Mouse (Mus musculus): ENCODE measurements at regions not wholly inside any gene's neighbourhood (a gene's known extent, or its start where the extent isn't known, plus 50 kb on each side); places are given as distances from the start of the nearest gene placed in this dataset.

- Histone ChIP-seq H3K4me1 (ENCODE audit: control insufficient read depth, insufficient read depth, low read length) (no peaks in the 10 kb centered on the region), H3K27me3 (ENCODE audit: control insufficient read depth, insufficient read depth, low read length) (no peaks in the 10 kb centered on the region), H3K4me2 (ENCODE audit: low read depth, low read length) (no peak overlapping the region), H3K36me3 (ENCODE audit: control insufficient read depth, insufficient read depth, low read length) (no peaks in the 10 kb centered on the region), H3K9me3 (replicated peaks; ENCODE audit: control insufficient read depth, low read length) (no peaks in the 10 kb centered on the region), H3K27ac (ENCODE audit: low read length) (no peak overlapping the region), H3K9ac (ENCODE audit: low read length) (no peak overlapping the region), H3K4me3 (replicated peaks; ENCODE audit: low read length) (no peak overlapping the region)
- ATAC-seq (ENCODE audit: insufficient read depth, low FRiP score), result no peak
- WGBS, result 75% methylated on average over 8 of the region's 8 CpGs
These were observed 140.5 kb downstream of the Samd5 start for GRCm38 (mm10) chr10:9534552-9534951.

- WGBS, result 63% methylated on average over 2 of the region's 2 CpGs
- no peak overlapping the region for H3K9ac ChIP-seq (ENCODE audit: low read length)
- no peak overlapping the region for H3K27ac ChIP-seq (ENCODE audit: low read length)
- H3K4me1 ChIP-seq (ENCODE audit: control insufficient read depth, insufficient read depth, low read length), result no peaks in the 10 kb centered on the region
- no peak overlapping the region for H3K4me3 ChIP-seq (replicated peaks; ENCODE audit: low read length)
- no peaks in the 10 kb centered on the region for H3K9me3 ChIP-seq (replicated peaks; ENCODE audit: control insufficient read depth, low read length)
- ATAC-seq (ENCODE audit: insufficient read depth, low FRiP score), result no peak
- no peak overlapping the region for H3K4me2 ChIP-seq (ENCODE audit: low read depth, low read length)
- H3K27me3 ChIP-seq (ENCODE audit: control insufficient read depth, insufficient read depth, low read length), result no peaks in the 10 kb centered on the region
- no peaks in the 10 kb centered on the region for H3K36me3 ChIP-seq (ENCODE audit: control insufficient read depth, insufficient read depth, low read length)
These were observed 141.7 kb downstream of the Samd5 start for GRCm38 (mm10) chr10:9533283-9533682.

DNA sequence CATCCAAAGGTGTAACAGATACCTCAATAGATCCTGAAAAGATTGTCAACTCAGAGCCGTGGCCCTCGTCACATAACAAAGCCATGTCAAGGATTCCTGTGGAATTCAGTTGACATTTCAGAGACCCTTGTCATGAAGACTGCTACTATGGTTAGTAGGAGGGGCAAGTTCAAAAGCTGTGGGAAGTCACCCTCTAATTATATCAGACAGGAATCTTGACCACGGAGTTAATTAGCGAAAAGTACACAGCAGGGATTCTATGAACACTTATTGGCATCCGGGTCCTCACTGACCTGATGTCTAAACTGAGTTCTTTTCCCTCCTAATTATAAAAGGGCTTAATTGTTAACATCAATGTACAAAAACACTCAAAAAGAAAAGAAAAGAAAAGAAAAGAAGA is 143.1 kb downstream of the Samd5 start:
- Histone ChIP-seq H3K27me3 (ENCODE audit: control insufficient read depth, insufficient read depth, low read length) (no peaks in the 10 kb centered on the region), H3K4me3 (replicated peaks; ENCODE audit: low read length) (no peak overlapping the region), H3K36me3 (ENCODE audit: control insufficient read depth, insufficient read depth, low read length) (no peaks in the 10 kb centered on the region), H3K4me1 (ENCODE audit: control insufficient read depth, insufficient read depth, low read length) (no peaks in the 10 kb centered on the region), H3K9me3 (replicated peaks; ENCODE audit: control insufficient read depth, low read length) (no peaks in the 10 kb centered on the region), H3K27ac (ENCODE audit: low read length) (no peak overlapping the region), H3K4me2 (ENCODE audit: low read depth, low read length) (no peak overlapping the region), H3K9ac (ENCODE audit: low read length) (no peak overlapping the region)
- ATAC-seq (ENCODE audit: insufficient read depth, low FRiP score), result no peak
- 77% methylated on average over 5 of the region's 5 CpGs for WGBS

- Histone ChIP-seq H3K36me3 (ENCODE audit: control insufficient read depth, insufficient read depth, low read length) (no peaks in the 10 kb centered on the region), H3K27me3 (ENCODE audit: control insufficient read depth, insufficient read depth, low read length) (no peaks in the 10 kb centered on the region), H3K9ac (ENCODE audit: low read length) (no peak overlapping the region), H3K4me3 (replicated peaks; ENCODE audit: low read length) (no peak overlapping the region), H3K9me3 (replicated peaks; ENCODE audit: control insufficient read depth, low read length) (no peaks in the 10 kb centered on the region), H3K27ac (ENCODE audit: low read length) (no peak overlapping the region), H3K4me2 (ENCODE audit: low read depth, low read length) (no peak overlapping the region), H3K4me1 (ENCODE audit: control insufficient read depth, insufficient read depth, low read length) (no peaks in the 10 kb centered on the region)
- no peak for ATAC-seq (ENCODE audit: insufficient read depth, low FRiP score)
- 25% methylated on average over 7 of the region's 7 CpGs for WGBS
These were observed 145.6 kb downstream of the Samd5 start for GRCm38 (mm10) chr10:9529408-9529807.

DNA sequence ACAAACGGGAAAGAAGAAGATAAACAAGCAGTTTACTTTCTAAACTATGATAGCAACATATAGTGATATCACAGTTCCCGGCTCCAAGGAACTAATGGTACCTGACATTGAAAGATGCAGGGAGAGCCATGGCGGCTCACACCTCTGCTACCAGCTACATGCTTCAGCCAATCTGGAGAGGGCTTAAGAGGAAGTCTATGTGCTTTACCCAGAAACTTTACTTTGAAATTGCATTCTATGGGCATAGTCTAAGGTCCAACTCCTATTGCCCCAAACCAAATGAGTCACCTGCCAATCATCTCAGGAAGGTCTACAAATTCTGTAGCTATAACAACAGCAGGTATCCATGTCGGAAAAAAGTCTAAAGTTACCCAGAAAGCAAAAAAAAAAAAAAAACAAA is 146.9 kb downstream of the Samd5 start:
- no peak overlapping the region for H3K4me3 ChIP-seq (replicated peaks; ENCODE audit: low read length)
- no peak for ATAC-seq (ENCODE audit: insufficient read depth, low FRiP score)
- H3K27ac ChIP-seq (ENCODE audit: low read length), result no peak overlapping the region
- no peak overlapping the region for H3K4me2 ChIP-seq (ENCODE audit: low read depth, low read length)
- no peak overlapping the region for H3K9ac ChIP-seq (ENCODE audit: low read length)
- H3K9me3 ChIP-seq (replicated peaks; ENCODE audit: control insufficient read depth, low read length), result no peaks in the 10 kb centered on the region
- H3K4me1 ChIP-seq (ENCODE audit: control insufficient read depth, insufficient read depth, low read length), result no peaks in the 10 kb centered on the region
- H3K36me3 ChIP-seq (ENCODE audit: control insufficient read depth, insufficient read depth, low read length), result no peaks in the 10 kb centered on the region
- WGBS, result 63% methylated on average over 4 of the region's 4 CpGs
- H3K27me3 ChIP-seq (ENCODE audit: control insufficient read depth, insufficient read depth, low read length), result no peaks in the 10 kb centered on the region

DNA sequence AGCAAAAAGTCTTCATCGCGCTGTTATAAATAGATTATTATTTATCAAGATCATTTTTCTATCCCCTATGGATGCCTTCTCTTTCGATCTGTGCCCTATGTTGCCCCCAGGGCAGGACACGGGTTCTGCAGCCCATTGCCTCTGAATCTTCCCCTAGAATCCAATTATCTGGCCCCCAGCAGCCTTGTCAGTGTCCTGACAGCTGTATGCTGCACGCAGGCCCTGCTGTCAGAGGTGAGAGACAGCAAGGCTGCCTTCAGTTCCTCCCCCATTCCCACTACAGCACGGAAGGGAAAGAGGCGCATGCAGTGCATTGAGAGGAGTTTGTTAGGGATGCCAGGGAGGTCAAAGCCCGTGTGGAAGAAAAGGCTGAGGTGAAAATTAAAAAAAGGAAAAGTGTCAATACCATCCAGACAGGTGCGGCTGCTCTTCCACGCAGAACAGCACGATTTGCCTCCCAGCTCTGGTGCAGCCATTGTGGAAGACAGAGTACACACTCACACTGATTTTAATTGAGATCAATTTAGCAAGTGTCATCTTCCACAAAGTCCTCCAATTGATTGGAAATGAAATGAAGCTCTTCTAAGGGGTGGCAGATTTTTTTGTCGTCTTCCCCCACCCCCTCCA is 165.1 kb downstream of the Samd5 start:
- Histone ChIP-seq H3K36me3 (ENCODE audit: control insufficient read depth, insufficient read depth, low read length) (no peaks in the 10 kb centered on the region), H3K27me3 (ENCODE audit: control insufficient read depth, insufficient read depth, low read length) (no peaks in the 10 kb centered on the region), H3K9me3 (replicated peaks; ENCODE audit: control insufficient read depth, low read length) (no peaks in the 10 kb centered on the region), H3K27ac (ENCODE audit: low read length) (no peak overlapping the region), H3K9ac (ENCODE audit: low read length) (no peak overlapping the region), H3K4me2 (ENCODE audit: low read depth, low read length) (no peak overlapping the region), H3K4me1 (ENCODE audit: control insufficient read depth, insufficient read depth, low read length) (no peaks in the 10 kb centered on the region), H3K4me3 (replicated peaks; ENCODE audit: low read length) (no peak overlapping the region)
- 61% methylated on average over 12 of the region's 12 CpGs for WGBS
- no peak for ATAC-seq (ENCODE audit: insufficient read depth, low FRiP score)

DNA sequence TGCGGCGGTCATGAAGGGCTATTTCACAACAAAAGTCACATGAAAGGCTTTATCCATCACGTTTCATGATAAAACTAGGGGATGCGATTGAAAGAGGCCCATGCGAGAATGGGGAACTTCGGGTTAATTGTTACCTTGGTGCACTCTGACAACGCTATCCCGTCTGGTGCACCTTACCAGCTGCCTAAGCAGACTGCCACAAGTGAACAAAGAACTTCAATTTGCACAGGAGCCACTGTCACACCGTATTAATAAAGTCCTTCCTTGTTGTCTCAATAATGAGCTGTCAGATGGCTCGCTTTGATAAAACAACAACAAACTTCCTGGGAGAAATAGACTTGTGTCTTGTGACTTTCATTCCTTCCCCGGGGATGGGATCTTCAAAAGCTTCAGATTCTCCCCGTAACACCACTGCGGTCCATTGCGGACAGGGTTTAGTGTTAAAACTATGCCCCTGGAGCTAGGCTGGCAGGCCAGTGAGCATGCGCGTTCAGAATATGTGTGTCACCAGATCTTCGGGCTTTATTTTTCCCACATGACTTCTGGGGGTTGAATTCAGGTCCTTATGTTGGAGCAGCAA is 165.8 kb downstream of the Samd5 start:
- Histone ChIP-seq H3K4me1 (ENCODE audit: control insufficient read depth, insufficient read depth, low read length) (no peaks in the 10 kb centered on the region), H3K4me3 (replicated peaks; ENCODE audit: low read length) (no peak overlapping the region), H3K9me3 (replicated peaks; ENCODE audit: control insufficient read depth, low read length) (no peaks in the 10 kb centered on the region), H3K9ac (ENCODE audit: low read length) (no peak overlapping the region), H3K4me2 (ENCODE audit: low read depth, low read length) (no peak overlapping the region), H3K36me3 (ENCODE audit: control insufficient read depth, insufficient read depth, low read length) (no peaks in the 10 kb centered on the region), H3K27ac (ENCODE audit: low read length) (no peak overlapping the region), H3K27me3 (ENCODE audit: control insufficient read depth, insufficient read depth, low read length) (no peaks in the 10 kb centered on the region)
- ATAC-seq (ENCODE audit: insufficient read depth, low FRiP score), result no peak
- 62% methylated on average over 17 of the region's 17 CpGs for WGBS

DNA sequence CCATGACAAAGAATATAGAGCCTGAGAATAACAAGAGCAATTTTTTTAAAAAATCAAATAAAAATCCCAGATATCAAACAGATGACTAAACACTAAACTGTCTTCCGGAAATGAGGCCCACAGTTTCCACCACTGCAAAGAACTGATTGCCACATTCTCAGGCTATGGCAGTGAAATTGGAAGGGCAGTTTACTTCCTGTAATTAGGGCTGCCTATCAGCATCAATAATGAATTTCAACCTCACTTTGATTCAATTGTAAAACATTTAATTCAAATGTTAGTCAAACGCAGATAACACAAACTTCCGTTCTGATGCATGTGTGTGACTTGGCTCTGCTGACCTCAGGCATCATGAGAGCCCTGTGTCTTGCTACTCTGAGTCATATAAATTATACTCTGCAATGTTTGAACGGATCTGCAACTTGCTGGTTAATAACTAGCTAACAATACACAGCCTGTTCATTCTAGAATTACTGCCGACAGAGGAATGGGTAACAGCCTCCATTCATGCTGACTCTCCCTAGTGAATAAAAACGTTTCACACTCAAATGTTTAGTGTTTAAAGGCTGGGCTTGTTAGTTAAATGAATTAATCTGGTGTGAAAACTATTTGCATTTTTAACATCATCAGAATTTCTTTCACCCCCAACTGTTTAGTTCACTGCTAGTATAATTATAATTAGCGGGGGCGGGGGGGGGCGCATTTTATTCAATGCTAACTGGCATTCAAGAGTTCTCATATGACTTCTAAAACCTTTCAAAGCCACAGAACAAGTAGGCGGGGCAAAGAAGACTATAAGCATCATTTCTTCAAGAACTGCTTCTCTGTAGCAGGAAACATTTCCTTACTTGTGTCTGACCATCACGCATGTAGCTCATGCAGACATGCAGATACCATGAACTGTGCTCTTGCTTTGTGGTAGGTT is 171.2 kb downstream of the Samd5 start:
- Histone ChIP-seq H3K4me1 (ENCODE audit: control insufficient read depth, insufficient read depth, low read length) (peaks cover 2% of the 10 kb centered on the region; the same call in 1 of the 2 replicates), H3K36me3 (ENCODE audit: control insufficient read depth, insufficient read depth, low read length) (no peaks in the 10 kb centered on the region), H3K9ac (ENCODE audit: low read length) (no peak overlapping the region), H3K9me3 (replicated peaks; ENCODE audit: control insufficient read depth, low read length) (no peaks in the 10 kb centered on the region), H3K4me3 (replicated peaks; ENCODE audit: low read length) (no peak overlapping the region), H3K27me3 (ENCODE audit: control insufficient read depth, insufficient read depth, low read length) (no peaks in the 10 kb centered on the region), H3K27ac (ENCODE audit: low read length) (no peak overlapping the region), H3K4me2 (ENCODE audit: low read depth, low read length) (no peak overlapping the region)
- ATAC-seq (ENCODE audit: insufficient read depth, low FRiP score), result peak; percentile 66; the same call in 1 of the 2 replicates
- WGBS, result 59% methylated on average over 11 of the region's 11 CpGs

GRCm38 (mm10) chr10:9498550-9498949 is 176.5 kb downstream of the Samd5 start:
- H3K27ac ChIP-seq (ENCODE audit: low read length), result no peak overlapping the region

More at GRCm38 (mm10) chr10:9498550-9498949, 176.5 kb downstream of the Samd5 start:
- Histone ChIP-seq H3K36me3 (ENCODE audit: control insufficient read depth, insufficient read depth, low read length) (no peaks in the 10 kb centered on the region), H3K27me3 (ENCODE audit: control insufficient read depth, insufficient read depth, low read length) (no peaks in the 10 kb centered on the region), H3K9ac (ENCODE audit: low read length) (no peak overlapping the region), H3K4me1 (ENCODE audit: control insufficient read depth, insufficient read depth, low read length) (peaks cover 2% of the 10 kb centered on the region; the same call in 1 of the 2 replicates), H3K4me3 (replicated peaks; ENCODE audit: low read length) (no peak overlapping the region), H3K4me2 (ENCODE audit: low read depth, low read length) (no peak overlapping the region), H3K9me3 (replicated peaks; ENCODE audit: control insufficient read depth, low read length) (no peaks in the 10 kb centered on the region)
- WGBS, result 78% methylated on average over 3 of the region's 3 CpGs
- no peak for ATAC-seq (ENCODE audit: insufficient read depth, low FRiP score)
